Mouse (Mus musculus) activated CD4-positive, CD25-positive, alpha-beta regulatory T cell, adult 9 weeks (primary cell): ENCODE measurements around the gene Jmjd7. TPM values are rescaled to one million over a fixed set of nuclear protein-coding genes. Genes with fewer than 3 reads are reported as not detected.

Source experiments
- polyA plus RNA-seq: library from polyadenylated mRNA; unstranded; fragments of 100-300 nt; shearing (Covaris generic); gene quantifications from one replicate; pipeline ENCODE4 v1.2.1, GENCODE M21; 2017

Jmjd7 gene
- 19.1 TPM for polyA plus RNA-seq

DNA sequence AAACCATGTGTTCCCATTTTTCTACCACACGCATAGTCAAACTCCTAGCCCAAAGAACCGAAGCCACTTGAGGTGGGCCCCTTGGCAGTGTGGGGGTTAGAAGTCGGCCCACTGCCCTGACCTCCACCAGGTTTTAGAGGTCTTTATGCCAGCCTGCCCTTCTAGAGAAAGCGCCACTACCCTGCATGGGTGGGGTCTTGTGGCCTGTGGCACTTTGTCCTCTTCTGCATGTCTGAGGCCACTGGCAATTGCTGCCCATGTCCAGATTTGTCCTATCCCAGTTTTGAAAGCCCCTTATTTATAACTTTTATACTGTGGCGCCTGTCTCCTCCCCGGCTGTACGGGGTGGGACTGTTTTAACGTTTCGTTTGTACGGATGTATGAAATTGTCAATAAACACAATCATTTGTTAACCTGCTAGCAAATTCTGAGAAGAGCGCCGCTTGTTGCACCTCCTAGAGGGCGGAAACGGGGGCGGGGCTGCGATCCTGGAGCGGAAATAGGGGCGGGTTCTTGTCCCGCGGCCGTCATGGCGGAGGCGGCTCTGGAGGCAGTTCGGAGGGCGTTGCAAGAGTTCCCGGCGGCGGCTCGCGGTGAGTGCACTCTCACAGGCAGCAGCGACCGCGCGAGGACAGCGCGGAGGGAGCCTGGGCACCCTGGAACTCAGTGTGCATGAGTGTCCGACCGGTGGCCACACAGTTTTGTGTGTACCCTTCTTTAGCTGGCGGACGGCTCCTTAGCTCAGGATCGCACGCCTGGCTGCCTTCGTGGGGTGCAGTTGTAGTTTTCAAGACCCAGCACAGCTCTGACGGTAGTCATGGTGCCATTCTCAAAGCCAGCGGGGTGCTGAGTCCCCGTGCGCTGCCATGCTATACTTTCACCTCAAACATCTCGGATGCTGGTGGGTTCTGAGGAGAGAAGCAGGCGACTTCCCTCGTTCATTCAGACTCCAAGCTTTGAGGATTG is at the start of gene Jmjd7, which contains the start of gene Gm28042:
Jmjd7 (plus strand) TSS at position 500 of the 966 bp plus-strand sequence.
Gm28042 (plus strand) TSS at position 510 of the 966 bp plus-strand sequence.

DNA sequence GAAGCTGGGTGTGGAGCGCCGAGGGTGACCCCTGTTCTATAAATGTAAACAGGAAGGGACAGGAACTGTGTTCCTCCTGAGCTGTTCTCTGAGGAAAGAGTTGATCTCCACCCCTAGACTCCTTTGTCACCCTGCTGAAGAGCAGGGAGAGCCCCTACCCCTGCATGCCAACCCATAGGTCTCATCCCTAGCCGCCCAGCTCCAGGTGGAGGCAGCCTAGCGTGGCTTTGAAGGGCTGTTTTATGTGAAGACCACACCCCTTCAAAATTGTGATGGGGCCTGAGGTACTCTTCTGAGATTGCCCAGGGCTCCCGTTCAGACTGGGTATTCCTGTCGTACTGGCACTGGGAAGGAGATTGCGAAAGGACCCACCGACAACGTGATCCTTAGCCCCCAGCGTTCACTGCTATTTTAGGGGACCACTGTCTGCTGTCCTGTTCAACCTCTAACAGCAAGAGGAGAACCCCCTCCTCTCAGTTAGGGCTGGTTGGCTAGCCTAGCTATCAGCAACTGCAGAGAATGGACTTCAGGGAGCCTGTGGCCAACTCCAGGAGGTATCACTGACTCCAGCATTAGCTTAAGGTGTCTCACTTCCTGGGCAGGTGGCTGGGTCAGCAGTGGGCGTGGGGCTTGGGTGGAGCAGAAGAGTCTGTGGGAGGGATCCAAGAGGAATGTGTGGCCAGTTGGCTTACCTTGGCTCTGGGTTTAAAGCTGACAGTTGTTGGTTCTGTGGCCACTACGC is 5.6 kb downstream of the Jmjd7 start, which contains the start of gene Pla2g4b:
Pla2g4b (plus strand) TSS at position 692 of the 742 bp plus-strand sequence.

Other genes with a start within 250 kb of the Jmjd7 start
- gene Rpap1, start 239.9 kb upstream of the Jmjd7 start, polyA plus RNA-seq = 37.6 TPM
- gene Tyro3, start 229.8 kb upstream of the Jmjd7 start, polyA plus RNA-seq = 2.2 TPM
- gene Mga, start 130.3 kb upstream of the Jmjd7 start, polyA plus RNA-seq = 62.9 TPM
- gene Mapkbp1, start 54.8 kb upstream of the Jmjd7 start, polyA plus RNA-seq = 11.2 TPM
- gene Gm28042, start within 50 bp of the Jmjd7 start, polyA plus RNA-seq = 7.9 TPM
- gene Pla2g4b, start 5.9 kb downstream of the Jmjd7 start, polyA plus RNA-seq = 4.5 TPM
- gene Ehd4, start 127.1 kb downstream of the Jmjd7 start, polyA plus RNA-seq = 6.5 TPM
- not detected for gene Pla2g4e, start 217.9 kb downstream of the Jmjd7 start, polyA plus RNA-seq